Mouse (Mus musculus) heart, embryonic 13.5 days (tissue): ENCODE data around the gene Mosmo. TPM values are rescaled to one million over a fixed set of nuclear protein-coding genes. Genes with fewer than 3 reads are reported as not detected.

Source experiments
- ATAC-seq: fragments of 200-750 bp; cut with Nextera tagmentation; 2 replicates; pipeline ENCODE4 v1.8.0; 2017; ENCODE audit warnings: moderate TSS enrichment; ENCODE audit not compliant: insufficient number of reproducible peaks, low FRiP score, low TSS enrichment; ENCODE audit errors: extremely low read depth
- H3K27ac ChIP-seq: fragments of 300-500 bp; sonication (generic); replicated peaks from 2 replicates; pipeline ENCODE4 v1.5.1; 2015; ENCODE audit warnings: moderate library complexity, mild to moderate bottlenecking, inconsistent platforms
- H3K27me3 ChIP-seq: fragments of 300-500 bp; sonication (generic); replicated peaks from 2 replicates; pipeline ENCODE4 v1.6.1; 2015; ENCODE audit warnings: mild to moderate bottlenecking, inconsistent platforms
- H3K36me3 ChIP-seq: fragments of 300-500 bp; sonication (generic); 2 replicates; pipeline ENCODE4 v1.6.1; 2015; ENCODE audit warnings: mild to moderate bottlenecking, inconsistent platforms
- H3K4me1 ChIP-seq: fragments of 300-500 bp; sonication (generic); 2 replicates; pipeline ENCODE4 v1.6.1; 2015; ENCODE audit warnings: inconsistent platforms
- H3K4me2 ChIP-seq: fragments of 300-500 bp; sonication (generic); 2 replicates; pipeline ENCODE4 v1.6.1; 2015; ENCODE audit warnings: inconsistent platforms, mild to moderate bottlenecking, moderate library complexity
- H3K4me3 ChIP-seq: fragments of 300-500 bp; sonication (generic); 2 replicates; pipeline ENCODE4 v1.5.1; 2015; ENCODE audit warnings: moderate library complexity, mild to moderate bottlenecking, inconsistent platforms
- H3K9ac ChIP-seq: fragments of 300-500 bp; sonication (generic); 2 replicates; pipeline ENCODE4 v1.6.1; 2015; ENCODE audit warnings: inconsistent platforms, mild to moderate bottlenecking, moderate library complexity
- H3K9me3 ChIP-seq: fragments of 300-500 bp; sonication (generic); 2 replicates; pipeline ENCODE4 v1.6.1; 2016; ENCODE audit warnings: inconsistent platforms
- WGBS: fragments of 180-500 bp; shearing (Covaris S2); methylation state at CpG from one replicate; pipeline ENCODE4 v1.1.7; 2015; ENCODE audit warnings: mixed read lengths; 5-methylcytosine and 5-hydroxymethylcytosine counted together
- polyA plus RNA-seq: library from polyadenylated mRNA; unstranded; fragments of >200 nt; fragmentation: Nextera tagmentation; extraction: Ambion mirVana; gene quantifications from 2 replicates; pipeline ENCODE4 v1.2.1, GENCODE M21; 2015

The Mosmo gene
- polyA plus RNA-seq: 8.5 and 10.2 TPM in 2 replicates

- Histone ChIP-seq H3K27me3 (no peaks in the 10 kb centered on the region), H3K36me3 (0 out of 2 replicates have a peak, but pooled peaks cover 5% of the 10 kb centered on the region), H3K4me2 (peak within 1 kb of the TSS; percentile 89), H3K27ac (peak within 1 kb of the TSS; percentile 70), H3K9me3 (no peaks in the 10 kb centered on the region), H3K9ac (peak within 1 kb of the TSS; percentile 97), H3K4me1 (peaks cover 52% of the 10 kb centered on the region), H3K4me3 (peak within 1 kb of the TSS; percentile 96)
- WGBS: under 1% methylated on average over 44 of the region's 44 CpGs
- ATAC-seq: peak; percentile 85
Observed at GRCm38 (mm10) chr7:120677001-120677643, at the start of gene Mosmo. Gene Mosmo, plus strand, starts transcription at chr7:120677618.

GRCm38 (mm10) chr7:120632518-120632917, 44.9 kb upstream of the Mosmo start:
- Histone ChIP-seq H3K9ac (no peak overlapping the region), H3K9me3 (no peaks in the 10 kb centered on the region), H3K4me1 (peaks cover 23% of the 10 kb centered on the region), H3K27ac (no peak overlapping the region), H3K4me3 (no peak overlapping the region), H3K4me2 (no peak overlapping the region), H3K36me3 (peaks cover 2% of the 10 kb centered on the region), H3K27me3 (no peaks in the 10 kb centered on the region)
- ATAC-seq: no peak
- WGBS: 54% methylated on average over 1 of the region's 1 CpGs

GRCm38 (mm10) chr7:120634301-120634700, 43.1 kb upstream of the Mosmo start:
- Histone ChIP-seq H3K4me1 (peaks cover 27% of the 10 kb centered on the region), H3K36me3 (peaks cover 18% of the 10 kb centered on the region), H3K27me3 (no peaks in the 10 kb centered on the region), H3K27ac (peak overlapping the region; percentile 99), H3K4me3 (peak overlapping the region; percentile 99), H3K9ac (peak overlapping the region; percentile 99), H3K4me2 (peak overlapping the region; percentile 72), H3K9me3 (no peaks in the 10 kb centered on the region)
- no peak for ATAC-seq
- 7% methylated on average over 9 of the region's 9 CpGs for WGBS

- WGBS: under 1% methylated on average over 45 of the region's 45 CpGs
- Histone ChIP-seq H3K27ac (peak within 1 kb of the TSS; percentile 99), H3K4me2 (peak within 1 kb of the TSS; percentile 72), H3K36me3 (peaks cover 23% of the 10 kb centered on the region), H3K4me3 (peak within 1 kb of the TSS; percentile 99), H3K4me1 (peaks cover 27% of the 10 kb centered on the region), H3K9ac (peak within 1 kb of the TSS; percentile 99), H3K9me3 (no peaks in the 10 kb centered on the region), H3K27me3 (no peaks in the 10 kb centered on the region)
- ATAC-seq: peak; percentile 95
Observed at GRCm38 (mm10) chr7:120634711-120635361, 42.6 kb upstream of the Mosmo start, which contains the start of gene Uqcrc2. Gene Uqcrc2, plus strand, starts transcription at chr7:120635176.

GRCm38 (mm10) chr7:120635362-120635781, 42.0 kb upstream of the Mosmo start:
- 0% methylated on average over 32 of the region's 32 CpGs for WGBS

GRCm38 (mm10) chr7:120635821-120636220, 41.6 kb upstream of the Mosmo start:
- Histone ChIP-seq H3K36me3 (peaks cover 33% of the 10 kb centered on the region), H3K9me3 (no peaks in the 10 kb centered on the region), H3K4me3 (peak overlapping the region; percentile 99), H3K9ac (peak overlapping the region; percentile 99), H3K4me1 (peaks cover 27% of the 10 kb centered on the region), H3K4me2 (peak overlapping the region; percentile 72), H3K27ac (peak overlapping the region; percentile 99), H3K27me3 (no peaks in the 10 kb centered on the region)
- ATAC-seq: no peak
- 1% methylated on average over 11 of the region's 11 CpGs for WGBS

More at GRCm38 (mm10) chr7:120635362-120635781, 42.0 kb upstream of the Mosmo start:
- H3K9ac ChIP-seq: peak overlapping the region; percentile 99
- H3K4me1 ChIP-seq: peaks cover 27% of the 10 kb centered on the region
- no peaks in the 10 kb centered on the region for H3K9me3 ChIP-seq
- peaks cover 29% of the 10 kb centered on the region for H3K36me3 ChIP-seq
- H3K27ac ChIP-seq: peak overlapping the region; percentile 99
- ATAC-seq: no peak
- peak overlapping the region; percentile 72 for H3K4me2 ChIP-seq
- peak overlapping the region; percentile 99 for H3K4me3 ChIP-seq
- H3K27me3 ChIP-seq: no peaks in the 10 kb centered on the region

- Histone ChIP-seq H3K4me1 (peaks cover 2% of the 10 kb centered on the region; the same call in 1 of the 2 replicates), H3K36me3 (peaks cover 90% of the 10 kb centered on the region), H3K9ac (no peak overlapping the region), H3K9me3 (no peaks in the 10 kb centered on the region), H3K27me3 (no peaks in the 10 kb centered on the region), H3K27ac (no peak overlapping the region), H3K4me3 (no peak overlapping the region), H3K4me2 (no peak overlapping the region)
- WGBS: 56% methylated on average over 4 of the region's 4 CpGs
- ATAC-seq: no peak
Observed at GRCm38 (mm10) chr7:120643217-120643616, 34.2 kb upstream of the Mosmo start.

- Histone ChIP-seq H3K27ac (no peak overlapping the region), H3K9me3 (no peaks in the 10 kb centered on the region), H3K4me2 (no peak overlapping the region), H3K36me3 (peaks cover 95% of the 10 kb centered on the region), H3K4me3 (no peak overlapping the region), H3K4me1 (no peaks in the 10 kb centered on the region), H3K27me3 (no peaks in the 10 kb centered on the region), H3K9ac (no peak overlapping the region)
- 77% methylated on average over 2 of the region's 2 CpGs for WGBS
- no peak for ATAC-seq
Observed at GRCm38 (mm10) chr7:120647849-120648248, 29.6 kb upstream of the Mosmo start.

GRCm38 (mm10) chr7:120662079-120662478, 15.3 kb upstream of the Mosmo start:
- 85% methylated on average over 4 of the region's 4 CpGs for WGBS
- peaks cover 34% of the 10 kb centered on the region for H3K36me3 ChIP-seq
- H3K9me3 ChIP-seq: no peaks in the 10 kb centered on the region
- no peak for ATAC-seq
- no peak overlapping the region for H3K4me3 ChIP-seq
- no peaks in the 10 kb centered on the region for H3K27me3 ChIP-seq
- H3K27ac ChIP-seq: no peak overlapping the region
- H3K4me1 ChIP-seq: 0 out of 2 replicates have a peak, but pooled peaks cover 5% of the 10 kb centered on the region
- H3K4me2 ChIP-seq: no peak overlapping the region
- H3K9ac ChIP-seq: no peak overlapping the region

GRCm38 (mm10) chr7:120670153-120670875, 7.1 kb upstream of the Mosmo start, which contains the start of gene Pdzd9:
Gene Pdzd9, minus strand, starts transcription at chr7:120670343.
- H3K4me2 ChIP-seq: peak within 1 kb of the TSS; percentile 43; the same call in 1 of the 2 replicates
- H3K9me3 ChIP-seq: no peaks in the 10 kb centered on the region
- no peak within 1 kb of the TSS for H3K4me3 ChIP-seq
- no peak for ATAC-seq
- 0 out of 2 replicates have a peak, but pooled peaks cover 5% of the 10 kb centered on the region for H3K36me3 ChIP-seq
- no peak within 1 kb of the TSS for H3K27ac ChIP-seq
- 19% methylated on average over 14 of the region's 14 CpGs for WGBS
- 0 out of 2 replicates have a peak within 1 kb of the TSS, but pooled peaks have one; percentile 25 for H3K9ac ChIP-seq
- peaks cover 6% of the 10 kb centered on the region for H3K27me3 ChIP-seq
- H3K4me1 ChIP-seq: peaks cover 9% of the 10 kb centered on the region

GRCm38 (mm10) chr7:120671271-120671670, 6.1 kb upstream of the Mosmo start:
- ATAC-seq: no peak
- no peak overlapping the region for H3K4me2 ChIP-seq
- H3K27ac ChIP-seq: no peak overlapping the region
- H3K27me3 ChIP-seq: peaks cover 6% of the 10 kb centered on the region
- H3K4me1 ChIP-seq: peaks cover 12% of the 10 kb centered on the region
- H3K4me3 ChIP-seq: no peak overlapping the region
- no peak overlapping the region for H3K9ac ChIP-seq
- 73% methylated on average over 2 of the region's 2 CpGs for WGBS
- 0 out of 2 replicates have a peak, but pooled peaks cover 5% of the 10 kb centered on the region for H3K36me3 ChIP-seq
- H3K9me3 ChIP-seq: no peaks in the 10 kb centered on the region
